9 mouse cellular contexts compared by ENCODE assay signal in genomic region chr1:132844088-132844804, GRCm38 (mm10). TPM values are rescaled to one million over a fixed set of nuclear protein-coding genes. Genes with fewer than 3 reads are reported as not detected.
A peak's percentile ranks its signal among the peaks of the same experiment; 100 is the strongest.
DNase-seq lines count a peak whose midpoint lies in the region; ATAC-seq lines count a peak whose summit lies in the region.
"Had no signal": no experiment of that assay in that cellular context is flagged by ENCODE, and none has a peak within 500 bp of the region (broad histone marks: within the 10 kb centered on the region; RNA-seq: fewer than 3 reads in every experiment).

No protein-coding gene starts in this region.

- no peaks in the 10 kb centered on the region; the same call in 1 of the 2 replicates for H3K4me1 ChIP-seq in hindbrain, embryonic 14.5 days (replicated peaks; ENCODE audit: control insufficient read depth, insufficient read depth, low read length)
- no peaks in the 10 kb centered on the region for H3K4me1 ChIP-seq in hindbrain, embryonic 12.5 days
- peaks cover 9% of the 10 kb centered on the region; the same call in 1 of the 2 replicates for H3K4me1 ChIP-seq in heart, embryonic 16.5 days (ENCODE audit: control insufficient read depth, insufficient read depth, low read length)

- H3K9ac ChIP-seq in hindbrain, embryonic 14.5 days: no peak overlapping the region
- H3K9ac ChIP-seq in hindbrain, embryonic 12.5 days: no peak overlapping the region
- no peak overlapping the region for H3K9ac ChIP-seq in heart, embryonic 16.5 days (ENCODE audit: low read length)

- H3K9me3 ChIP-seq in hindbrain, embryonic 14.5 days (ENCODE audit: control insufficient read depth, low read length): peaks cover 15% of the 10 kb centered on the region
- peaks cover 7% of the 10 kb centered on the region; the same call in 1 of the 2 replicates for H3K9me3 ChIP-seq in hindbrain, embryonic 12.5 days (replicated peaks)
- peaks cover 5% of the 10 kb centered on the region for H3K9me3 ChIP-seq in heart, embryonic 16.5 days (replicated peaks; ENCODE audit: control insufficient read depth, low read length)

- no peak overlapping the region for H3K27ac ChIP-seq in hindbrain, embryonic 14.5 days
- no peak overlapping the region for H3K27ac ChIP-seq in hindbrain, embryonic 12.5 days
- H3K27ac ChIP-seq in heart, embryonic 16.5 days (ENCODE audit: low read length): no peak overlapping the region

- H3K4me2 ChIP-seq in hindbrain, embryonic 14.5 days (replicated peaks): no peak overlapping the region
- H3K4me2 ChIP-seq in hindbrain, embryonic 12.5 days (replicated peaks): no peak overlapping the region
- peak overlapping the region; percentile 6; the same call in 1 of the 2 replicates for H3K4me2 ChIP-seq in heart, embryonic 16.5 days (ENCODE audit: low read depth, low read length)

- peak; percentile 62; the same call in 1 of the 2 replicates for ATAC-seq in hindbrain, embryonic 14.5 days (ENCODE audit: low FRiP score)
- no peak for ATAC-seq in hindbrain, embryonic 12.5 days (ENCODE audit: low FRiP score)
- peak; percentile 91 for ATAC-seq in heart, embryonic 16.5 days (replicated peaks; ENCODE audit: extremely low read depth, insufficient read depth, low FRiP score)

- no peak overlapping the region for H3K4me3 ChIP-seq in hindbrain, embryonic 14.5 days (replicated peaks; ENCODE audit: low read length)
- H3K4me3 ChIP-seq in hindbrain, embryonic 12.5 days: no peak overlapping the region
- H3K4me3 ChIP-seq in heart, embryonic 16.5 days (ENCODE audit: low read length): no peak overlapping the region
- H3K4me3 ChIP-seq: myocyte had no signal

- no peaks in the 10 kb centered on the region for H3K36me3 ChIP-seq in hindbrain, embryonic 14.5 days (replicated peaks; ENCODE audit: control insufficient read depth, insufficient read depth)
- H3K36me3 ChIP-seq in hindbrain, embryonic 12.5 days: no peaks in the 10 kb centered on the region
- no peaks in the 10 kb centered on the region for H3K36me3 ChIP-seq in heart, embryonic 16.5 days (ENCODE audit: control insufficient read depth, insufficient read depth)

- 86% methylated on average over 20 of the region's 20 CpGs for WGBS in hindbrain, embryonic 14.5 days
- WGBS in hindbrain, embryonic 12.5 days: 93% methylated on average over 20 of the region's 20 CpGs
- 58% methylated on average over 20 of the region's 20 CpGs for WGBS in heart, embryonic 16.5 days

- no peaks in the 10 kb centered on the region for H3K27me3 ChIP-seq in hindbrain, embryonic 14.5 days (ENCODE audit: control insufficient read depth, insufficient read depth, low read length)
- no peaks in the 10 kb centered on the region for H3K27me3 ChIP-seq in hindbrain, embryonic 12.5 days
- no peaks in the 10 kb centered on the region for H3K27me3 ChIP-seq in heart, embryonic 16.5 days (ENCODE audit: control insufficient read depth, insufficient read depth, low read length)

- peak; percentile 41 for DNase-seq in hindbrain, embryonic 14.5 days (ENCODE audit: low spot score)
- DNase-seq in urinary bladder, postnatal 14 days (ENCODE audit: low spot score): peak; percentile 11
- DNase-seq in urinary bladder, adult 18-20 months (ENCODE audit: low spot score in 2 of 2): no peak
- DNase-seq in lung, postnatal 4 days: peak; percentile 63 to 86
- no peak for DNase-seq in spleen, postnatal 10 days (ENCODE audit: low spot score in 2 of 2)
- no peak for DNase-seq in urinary bladder, adult 2 months (ENCODE audit: low spot score)

RNA-seq across cellular contexts. Expression of gene Lrrn2, which starts 35.8 kb away (rescaled TPM):
- 40.7 and 45.3 TPM in 2 replicates for polyA plus RNA-seq in hindbrain, embryonic 14.5 days (2014; fragmentation: Nextera tagmentation; extraction: Ambion mirVana)
- polyA plus RNA-seq in hindbrain, embryonic 12.5 days (2016; fragmentation: Nextera tagmentation; extraction: Ambion mirVana): 17.0 and 18.8 TPM in 2 replicates
- 8.4 and 9.3 TPM in 2 replicates for polyA plus RNA-seq in heart, embryonic 16.5 days (2015; fragmentation: Nextera tagmentation; extraction: Ambion mirVana)
- 2.5 and 2.9 TPM in 2 replicates for polyA plus RNA-seq in urinary bladder, adult 2 months (2012; rRNA removed)

Comparison
In these comparisons a context has a peak if more than half of its experiments do, and no peak if none do; other contexts are left out.
1. DNase-seq: peak in hindbrain, embryonic 14.5 days (single experiment), urinary bladder, postnatal 14 days (single experiment) and lung, postnatal 4 days (2 of 2); none in urinary bladder, adult 18-20 months (0 of 2), spleen, postnatal 10 days (0 of 2) and urinary bladder, adult 2 months (single experiment).